Mouse (Mus musculus) myocyte (in vitro differentiated cells): ENCODE measurements around the gene Cox14. TPM values are rescaled to one million over a fixed set of nuclear protein-coding genes. Genes with fewer than 3 reads are reported as not detected.

Source experiments
- H3K27me3 ChIP-seq: one replicate; pipeline ENCODE4 v1.6.1; 2011; ENCODE audit not compliant: control insufficient read depth, insufficient read depth, insufficient read length
- H3K36me3 ChIP-seq: one replicate; pipeline ENCODE4 v1.6.1; 2011; ENCODE audit not compliant: control insufficient read depth, insufficient read depth
- H3K4me2 ChIP-seq: one replicate; pipeline ENCODE4 v1.6.1; 2011; ENCODE audit warnings: low read depth, control low read depth
- H3K4me3 ChIP-seq: one replicate; pipeline ENCODE4 v1.5.1; 2011; ENCODE audit warnings: mild to moderate bottlenecking, control low read depth, moderate library complexity
- H3K79me2 ChIP-seq: one replicate; pipeline ENCODE4 v1.6.1; 2011; ENCODE audit not compliant: control insufficient read depth, insufficient read depth
- H3ac ChIP-seq: one replicate; pipeline ENCODE4 v1.6.1; 2011; ENCODE audit not compliant: control insufficient read depth, insufficient read length
- CEBPB ChIP-seq: IDR thresholded peaks from 2 replicates; pipeline ENCODE4 v1.6.1; 2011; ENCODE audit warnings: mild to moderate bottlenecking, moderate library complexity; ENCODE audit not compliant: poor library complexity, insufficient read depth, severe bottlenecking
- E2F4 ChIP-seq: IDR thresholded peaks from one replicate; pipeline ENCODE4 v1.6.1; 2011; ENCODE audit warnings: mild to moderate bottlenecking, control low read depth, moderate library complexity; ENCODE audit not compliant: insufficient read depth
- MAX ChIP-seq: IDR thresholded peaks from one replicate; pipeline ENCODE4 v1.6.1; 2011; ENCODE audit warnings: low read depth, mild to moderate bottlenecking, control low read depth
- MYOD1 ChIP-seq, 3 experiments: IDR thresholded peaks; one replicate each; pipeline ENCODE4 v1.6.1; 2011; ENCODE audit warnings: control low read depth in 2 of 3, low read depth in 2 of 3, mild to moderate bottlenecking in 2 of 3, moderate library complexity in 1 of 3; ENCODE audit not compliant: insufficient read length in 2 of 3, control insufficient read depth in 1 of 3
- MYOG ChIP-seq, 3 experiments: IDR thresholded peaks; one replicate each; pipeline ENCODE4 v1.6.1; 2011; ENCODE audit warnings: control low read depth in 2 of 3, low read depth in 2 of 3, mild to moderate bottlenecking in 2 of 3; ENCODE audit not compliant: insufficient read length in 2 of 3, control insufficient read depth in 1 of 3, insufficient read depth in 1 of 3
- POLR2A ChIP-seq: IDR thresholded peaks from one replicate; pipeline ENCODE4 v1.6.1; 2011; ENCODE audit warnings: low read depth, mild to moderate bottlenecking, control low read depth, moderate library complexity; ENCODE audit not compliant: insufficient read length
- POLR2AphosphoS2 ChIP-seq: IDR thresholded peaks from one replicate; pipeline ENCODE4 v1.6.1; 2011; ENCODE audit warnings: low read depth, control low read depth; ENCODE audit not compliant: insufficient read length
- REST ChIP-seq: IDR thresholded peaks from one replicate; pipeline ENCODE4 v1.6.1; 2011; ENCODE audit warnings: mild to moderate bottlenecking, control low read depth, moderate library complexity; ENCODE audit not compliant: insufficient read depth, insufficient read length
- SRF ChIP-seq: IDR thresholded peaks from one replicate; pipeline ENCODE4 v1.6.1; 2011; ENCODE audit warnings: low read depth; ENCODE audit not compliant: control insufficient read depth, insufficient read length
- TCF12 ChIP-seq: IDR thresholded peaks from one replicate; pipeline ENCODE4 v1.6.1; 2011; ENCODE audit warnings: mild to moderate bottlenecking, control low read depth; ENCODE audit not compliant: poor library complexity, insufficient read depth, severe bottlenecking
- TCF3 ChIP-seq: IDR thresholded peaks from one replicate; pipeline ENCODE4 v1.6.1; 2011; ENCODE audit warnings: low read depth, control low read depth; ENCODE audit not compliant: insufficient read length
- USF1 ChIP-seq: IDR thresholded peaks from one replicate; pipeline ENCODE4 v1.6.1; 2011; ENCODE audit warnings: low read depth, mild to moderate bottlenecking, control low read depth, moderate library complexity
- polyA plus RNA-seq: library from polyadenylated mRNA; unstranded; fragments of >200 nt; fragmentation: generic; extraction: Trizol; gene quantifications from one replicate; pipeline ENCODE4 v1.2.1, GENCODE M21; 2012; ENCODE audit warnings: missing spikeins

Gene Cox14
- polyA plus RNA-seq, 1 experiment: 410 TPM

- Histone ChIP-seq H3K36me3 (no peaks in the 10 kb centered on the region), H3K4me3 (no peak overlapping the region), H3K27me3 (peaks cover 16% of the 10 kb centered on the region), H3K4me2 (no peak overlapping the region), H3ac (no peak overlapping the region), H3K79me2 (no peaks in the 10 kb centered on the region)
- TF ChIP-seq POLR2A (no peak), USF1 (no peak), POLR2AphosphoS2 (no peak), REST (no peak), MAX (no peak), MYOG (IDR thresholded peaks at IDR 0.05; ENCODE audit: control insufficient read depth in 1 of 3, insufficient read depth in 1 of 3, insufficient read length in 2 of 3, low read depth in 2 of 3) (no peak), MYOD1 (IDR thresholded peaks at IDR 0.05; ENCODE audit: control insufficient read depth in 1 of 3, insufficient read length in 2 of 3, low read depth in 2 of 3) (no peak), TCF12 (no peak), CEBPB (no peak), SRF (no peak), TCF3 (no peak), E2F4 (no peak)
Measured at GRCm38 (mm10) chr15:99684156-99684555, 41.3 kb upstream of the Cox14 start.

DNA sequence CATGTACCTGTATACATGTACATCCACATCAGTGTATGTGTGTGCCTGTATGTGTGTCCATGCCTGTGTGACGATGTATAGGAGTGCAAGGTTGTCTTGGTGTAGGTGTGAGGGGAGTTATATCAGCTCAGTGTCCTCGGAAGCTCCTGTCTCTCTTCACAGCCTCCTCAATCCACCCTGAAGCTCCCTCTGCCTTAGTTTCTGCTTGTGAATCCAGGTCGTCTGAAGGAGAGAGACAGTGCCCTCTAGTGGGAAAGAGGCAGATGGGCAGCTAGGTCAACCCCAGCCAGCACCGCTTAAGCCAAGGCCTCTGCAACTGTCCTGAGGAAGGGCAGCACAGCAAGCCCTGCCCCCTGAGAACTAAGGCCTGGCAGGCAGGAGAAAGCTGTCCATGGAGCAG, 36.7 kb upstream of the Cox14 start:
- no peaks in the 10 kb centered on the region for H3K79me2 ChIP-seq
- H3K27me3 ChIP-seq: peaks cover 36% of the 10 kb centered on the region
- no peak overlapping the region for H3K4me2 ChIP-seq
- no peak for TF ChIP-seq POLR2AphosphoS2
- TF ChIP-seq REST: no peak
- TF ChIP-seq SRF: no peak
- no peak for TF ChIP-seq USF1
- TF ChIP-seq CEBPB: no peak
- no peak for TF ChIP-seq MYOG (IDR thresholded peaks at IDR 0.05; ENCODE audit: control insufficient read depth in 1 of 3, insufficient read depth in 1 of 3, insufficient read length in 2 of 3, low read depth in 2 of 3)
- TF ChIP-seq TCF12: no peak
- no peak for TF ChIP-seq MYOD1 (IDR thresholded peaks at IDR 0.05; ENCODE audit: control insufficient read depth in 1 of 3, insufficient read length in 2 of 3, low read depth in 2 of 3)
- no peak for TF ChIP-seq POLR2A
- no peak for TF ChIP-seq E2F4
- TF ChIP-seq MAX: no peak
- no peak for TF ChIP-seq TCF3
- H3K36me3 ChIP-seq: no peaks in the 10 kb centered on the region
- no peak overlapping the region for H3ac ChIP-seq
- H3K4me3 ChIP-seq: no peak overlapping the region

GRCm38 (mm10) chr15:99690924-99691323, 34.5 kb upstream of the Cox14 start:
- Histone ChIP-seq H3K79me2 (no peaks in the 10 kb centered on the region), H3K4me2 (no peak overlapping the region), H3K4me3 (no peak overlapping the region), H3K36me3 (no peaks in the 10 kb centered on the region), H3ac (no peak overlapping the region), H3K27me3 (peaks cover 58% of the 10 kb centered on the region)
- TF ChIP-seq TCF12 (no peak), E2F4 (no peak), MYOD1 (IDR thresholded peaks at IDR 0.05; ENCODE audit: control insufficient read depth in 1 of 3, insufficient read length in 2 of 3, low read depth in 2 of 3) (no peak), TCF3 (no peak), POLR2A (no peak)

DNA sequence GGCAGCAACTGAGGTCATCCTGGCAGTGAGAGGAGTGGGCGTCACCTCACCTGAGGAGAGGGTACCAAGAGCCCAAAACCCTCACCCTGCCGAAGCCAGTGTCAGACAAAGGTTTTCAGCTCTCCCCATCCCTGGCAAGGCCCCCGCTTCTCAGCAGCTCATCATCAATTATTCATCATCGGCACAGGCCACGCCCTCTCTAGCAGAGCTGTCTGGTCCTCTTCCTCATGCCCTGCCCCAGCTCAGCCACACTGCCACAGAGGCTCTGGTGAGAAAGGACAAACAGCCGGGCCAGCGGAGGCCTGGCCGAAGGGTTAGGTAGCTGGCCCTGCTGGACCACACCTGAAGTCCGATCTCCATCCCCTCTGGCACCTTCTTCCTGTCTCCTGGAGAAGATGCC, 33.4 kb upstream of the Cox14 start:
- H3K4me2 ChIP-seq: no peak overlapping the region
- peaks cover 58% of the 10 kb centered on the region for H3K27me3 ChIP-seq
- TF ChIP-seq USF1 (no peak), SRF (no peak), POLR2A (no peak), POLR2AphosphoS2 (no peak)
- H3K4me3 ChIP-seq: no peak overlapping the region
- no peak overlapping the region for H3ac ChIP-seq
- no peaks in the 10 kb centered on the region for H3K36me3 ChIP-seq
- H3K79me2 ChIP-seq: no peaks in the 10 kb centered on the region

DNA sequence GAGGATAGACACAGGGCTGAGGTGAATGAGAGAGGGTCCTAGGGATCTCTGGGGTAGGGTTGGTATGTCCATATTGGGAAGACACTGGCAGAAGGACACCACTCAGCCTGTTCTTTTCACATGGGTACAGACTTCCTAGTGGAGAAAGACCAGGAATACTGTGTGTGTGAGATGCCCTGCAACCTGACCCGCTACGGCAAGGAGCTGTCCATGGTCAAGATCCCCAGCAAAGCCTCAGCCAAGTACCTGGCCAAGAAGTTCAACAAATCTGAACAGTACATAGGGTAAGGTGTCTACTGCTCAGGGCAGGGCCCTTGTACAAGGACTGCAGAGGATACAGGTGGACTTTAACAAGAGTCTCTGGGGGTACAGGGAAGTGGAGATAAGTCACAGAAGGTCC, 28.1 kb upstream of the Cox14 start:
- Histone ChIP-seq H3K27me3 (peaks cover 52% of the 10 kb centered on the region), H3K36me3 (no peaks in the 10 kb centered on the region), H3K4me3 (no peak overlapping the region), H3ac (no peak overlapping the region), H3K4me2 (no peak overlapping the region), H3K79me2 (peaks cover 8% of the 10 kb centered on the region)
- peak; percentile 98 for TF ChIP-seq REST
- TF ChIP-seq POLR2AphosphoS2: no peak
